Mouse (Mus musculus) heart, embryonic 10.5 days (tissue): Measurements from ENCODE around the gene Cdk20. TPM values are rescaled to one million over a fixed set of nuclear protein-coding genes. Genes with fewer than 3 reads are reported as not detected.

Experiments
- DNase-seq: peaks from one replicate; pipeline ENCODE4 v3.0.0-alpha.2; 2017; ENCODE audit warnings: low spot score
- H3K27ac ChIP-seq: fragments of 300-500 bp; sonication (generic); 2 replicates; pipeline ENCODE4 v1.5.1; 2016; ENCODE audit warnings: mild to moderate bottlenecking
- H3K27me3 ChIP-seq: fragments of 300-500 bp; sonication (generic); 2 replicates; pipeline ENCODE4 v1.6.1; 2016; ENCODE audit warnings: mild to moderate bottlenecking; ENCODE audit not compliant: poor library complexity, insufficient read depth, severe bottlenecking
- H3K36me3 ChIP-seq: fragments of 300-500 bp; sonication (generic); 2 replicates; pipeline ENCODE4 v1.6.1; 2016; ENCODE audit warnings: mild to moderate bottlenecking, moderate library complexity
- H3K4me1 ChIP-seq: fragments of 300-500 bp; sonication (generic); 2 replicates; pipeline ENCODE4 v1.6.1; 2016; ENCODE audit warnings: mild to moderate bottlenecking
- H3K4me3 ChIP-seq: fragments of 300-500 bp; sonication (generic); 2 replicates; pipeline ENCODE4 v1.5.1; 2016; ENCODE audit warnings: mild to moderate bottlenecking, moderate library complexity
- H3K9me3 ChIP-seq: fragments of 300-500 bp; sonication (generic); 2 replicates; pipeline ENCODE4 v1.6.1; 2016; ENCODE audit warnings: mild to moderate bottlenecking, moderate library complexity
- WGBS: fragments of 180-500 bp; shearing (Covaris S2); methylation state at CpG from one replicate; pipeline ENCODE4 v1.1.7; 2016; 5-methylcytosine and 5-hydroxymethylcytosine counted together
- polyA plus RNA-seq: library from polyadenylated mRNA; unstranded; fragments of >200 nt; fragmentation: Nextera tagmentation; extraction: Ambion mirVana; gene quantifications from 2 replicates; pipeline ENCODE4 v1.2.1, GENCODE M21; 2016

Gene Cdk20
- polyA plus RNA-seq, 1 experiment from 2014 or later = 6.2 TPM

DNA sequence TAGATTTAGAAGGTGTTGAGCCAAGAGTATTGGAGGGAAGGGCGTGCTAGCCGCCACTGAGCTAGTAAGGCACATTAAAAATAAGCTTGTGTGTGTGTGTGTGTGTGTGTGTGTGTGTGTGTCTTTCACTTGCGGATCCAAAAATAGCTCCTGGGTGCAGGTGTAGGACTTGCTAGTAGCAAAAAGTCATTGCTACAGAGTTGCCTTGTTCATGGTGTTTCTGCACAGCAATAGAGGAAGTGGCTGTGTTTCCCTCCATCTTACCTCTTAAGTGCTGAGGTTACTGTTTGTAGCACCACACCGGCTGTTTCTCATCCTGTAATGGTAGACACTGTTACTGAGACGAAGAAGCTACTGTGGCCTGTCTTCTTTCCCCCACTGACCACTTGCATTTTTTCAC, 24.1 kb upstream of the Cdk20 start:
- 85% methylated on average over 5 of the region's 5 CpGs for WGBS
- H3K4me3 ChIP-seq = no peak overlapping the region
- no peaks in the 10 kb centered on the region for H3K27me3 ChIP-seq
- no peaks in the 10 kb centered on the region; the same call in 1 of the 2 replicates for H3K4me1 ChIP-seq
- no peaks in the 10 kb centered on the region for H3K9me3 ChIP-seq
- no peak overlapping the region for H3K27ac ChIP-seq
- no peak for DNase-seq
- no peaks in the 10 kb centered on the region for H3K36me3 ChIP-seq

DNA sequence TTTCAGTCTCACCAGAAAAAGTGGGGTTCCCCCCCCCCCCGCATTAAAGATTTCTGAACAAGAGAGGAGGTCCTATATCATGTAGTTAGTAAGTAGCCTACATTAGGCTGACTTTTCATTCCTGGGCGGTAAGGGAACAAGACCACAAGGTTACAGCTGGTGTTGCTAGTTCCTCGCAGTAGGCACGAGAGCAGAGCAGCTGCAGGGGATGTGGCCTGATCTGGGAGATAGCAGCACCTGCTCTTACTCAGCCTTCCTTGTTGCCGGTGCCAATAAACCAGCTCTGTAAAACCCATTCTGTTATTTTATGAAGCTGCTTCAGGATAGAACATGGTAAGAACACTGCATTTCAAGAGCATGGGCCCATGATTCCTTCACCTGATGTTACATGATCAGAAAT, 21.5 kb upstream of the Cdk20 start:
- H3K27me3 ChIP-seq = no peaks in the 10 kb centered on the region
- WGBS = 60% methylated on average over 5 of the region's 5 CpGs
- H3K27ac ChIP-seq = no peak overlapping the region

DNA sequence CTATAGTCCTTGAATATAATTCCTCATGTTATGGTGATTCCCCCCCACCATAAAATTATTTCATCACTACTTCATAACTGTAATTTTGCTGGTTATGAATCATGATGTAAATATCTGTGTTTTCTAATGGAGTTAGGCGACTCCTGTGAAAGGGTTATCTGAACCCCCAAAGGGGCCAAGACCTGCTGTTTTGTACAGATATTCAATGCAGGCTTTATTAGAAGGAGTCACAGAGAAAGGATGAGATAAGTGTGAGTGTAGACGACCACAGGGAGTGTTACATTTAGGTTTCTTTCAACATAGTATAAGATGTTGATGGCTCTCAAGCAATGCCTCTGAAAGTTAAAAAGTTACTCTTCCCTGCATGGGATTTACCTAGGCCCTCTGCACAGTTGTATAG, 20.8 kb upstream of the Cdk20 start:
- no peak overlapping the region for H3K27ac ChIP-seq
- H3K9me3 ChIP-seq = no peaks in the 10 kb centered on the region
- H3K4me3 ChIP-seq = no peak overlapping the region
- H3K27me3 ChIP-seq = no peaks in the 10 kb centered on the region
- WGBS = 53% methylated on average over 2 of the region's 2 CpGs
- H3K36me3 ChIP-seq = no peaks in the 10 kb centered on the region
- no peak for DNase-seq
- no peaks in the 10 kb centered on the region for H3K4me1 ChIP-seq

More for the DNA sequence above, 21.5 kb upstream of the Cdk20 start:
- H3K9me3 ChIP-seq = no peaks in the 10 kb centered on the region
- H3K36me3 ChIP-seq = no peaks in the 10 kb centered on the region
- H3K4me1 ChIP-seq = no peaks in the 10 kb centered on the region
- no peak overlapping the region for H3K4me3 ChIP-seq
- DNase-seq = no peak

DNA sequence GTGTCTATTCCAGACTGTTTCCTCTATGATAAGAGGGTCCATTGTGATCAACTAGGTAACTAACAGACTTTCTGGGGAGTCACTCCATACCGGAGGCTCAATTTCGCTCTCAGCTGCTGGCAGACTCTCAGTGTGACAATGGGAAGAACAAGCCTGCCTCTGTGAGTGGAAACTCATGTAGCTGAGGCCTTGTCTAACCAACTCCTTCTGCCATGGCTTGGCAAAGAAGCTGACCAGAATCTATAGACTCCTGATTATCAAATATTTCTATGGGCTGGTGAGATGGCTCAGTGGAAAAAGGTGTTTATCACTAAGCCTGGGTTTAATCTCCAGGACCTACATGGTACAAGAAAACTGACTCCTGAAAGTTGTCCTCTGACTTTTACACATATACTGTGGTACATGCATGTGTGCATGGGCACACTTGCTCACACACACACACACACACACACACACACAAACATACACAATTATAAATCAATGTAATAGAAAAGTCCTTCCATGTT, 19.3 kb upstream of the Cdk20 start:
- H3K27ac ChIP-seq = no peak overlapping the region
- DNase-seq = no peak
- 53% methylated on average over 2 of the region's 2 CpGs for WGBS
- no peaks in the 10 kb centered on the region for H3K36me3 ChIP-seq
- no peaks in the 10 kb centered on the region for H3K27me3 ChIP-seq
- no peaks in the 10 kb centered on the region for H3K9me3 ChIP-seq
- no peak overlapping the region for H3K4me3 ChIP-seq
- no peaks in the 10 kb centered on the region for H3K4me1 ChIP-seq

DNA sequence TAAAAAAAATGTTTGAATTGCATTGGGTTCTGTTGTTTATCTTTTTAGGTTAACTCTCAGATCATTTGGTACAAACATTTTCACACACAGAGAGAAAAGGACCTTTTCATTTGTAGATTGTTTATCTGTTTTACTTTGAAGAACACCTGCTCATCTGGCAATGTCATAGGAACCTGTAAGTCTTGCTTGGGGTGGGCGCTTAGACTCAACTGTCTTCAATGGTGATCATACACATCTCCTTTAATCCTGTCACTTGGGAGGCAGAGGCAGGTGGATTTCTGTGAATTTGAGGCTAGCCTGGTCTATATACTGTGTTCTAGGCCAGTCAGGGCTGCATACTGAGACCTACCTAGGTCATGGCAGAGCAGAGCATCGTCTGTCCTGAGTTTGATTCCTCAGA, 16.5 kb upstream of the Cdk20 start:
- H3K27me3 ChIP-seq = no peaks in the 10 kb centered on the region
- 80% methylated on average over 2 of the region's 2 CpGs for WGBS
- no peak overlapping the region for H3K27ac ChIP-seq
- H3K36me3 ChIP-seq = no peaks in the 10 kb centered on the region
- no peak overlapping the region for H3K4me3 ChIP-seq
- H3K4me1 ChIP-seq = no peaks in the 10 kb centered on the region
- H3K9me3 ChIP-seq = no peaks in the 10 kb centered on the region
- no peak for DNase-seq

DNA sequence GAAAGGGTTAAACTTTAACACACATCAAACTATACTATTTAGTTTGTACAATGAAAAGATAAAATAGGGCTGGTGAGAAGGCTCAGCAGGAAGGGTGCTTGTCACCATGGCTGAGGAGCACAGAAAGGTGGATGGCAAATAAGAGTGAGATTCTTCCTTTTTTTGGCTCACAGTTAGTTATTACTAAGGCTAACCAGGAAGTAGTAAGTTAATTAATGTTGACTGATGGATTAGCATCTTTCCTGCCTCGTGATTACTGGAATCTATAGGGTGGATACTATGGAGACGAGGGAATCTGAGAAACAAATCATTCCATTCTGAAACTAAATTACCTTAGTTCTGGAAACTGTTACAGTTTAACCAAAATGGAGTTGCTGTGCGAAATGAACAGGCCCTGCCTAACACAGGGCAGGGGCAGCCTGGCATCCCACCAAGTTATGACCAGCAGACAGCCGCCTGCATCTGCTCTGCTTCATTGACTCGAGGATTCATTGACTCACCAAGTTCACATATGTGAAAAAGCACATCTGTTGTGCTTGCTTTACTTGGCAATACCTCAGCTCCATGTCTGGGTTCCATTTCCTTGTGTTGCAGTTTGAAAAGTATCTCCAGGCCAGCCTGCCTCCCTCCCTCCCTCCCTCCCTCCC, 15.0 kb upstream of the Cdk20 start:
- Histone ChIP-seq H3K9me3 (no peaks in the 10 kb centered on the region), H3K4me3 (no peak overlapping the region), H3K36me3 (no peaks in the 10 kb centered on the region), H3K27ac (no peak overlapping the region), H3K4me1 (peaks cover 5% of the 10 kb centered on the region; the same call in 1 of the 2 replicates), H3K27me3 (no peaks in the 10 kb centered on the region)
- DNase-seq = no peak
- WGBS = 65% methylated on average over 5 of the region's 5 CpGs

DNA sequence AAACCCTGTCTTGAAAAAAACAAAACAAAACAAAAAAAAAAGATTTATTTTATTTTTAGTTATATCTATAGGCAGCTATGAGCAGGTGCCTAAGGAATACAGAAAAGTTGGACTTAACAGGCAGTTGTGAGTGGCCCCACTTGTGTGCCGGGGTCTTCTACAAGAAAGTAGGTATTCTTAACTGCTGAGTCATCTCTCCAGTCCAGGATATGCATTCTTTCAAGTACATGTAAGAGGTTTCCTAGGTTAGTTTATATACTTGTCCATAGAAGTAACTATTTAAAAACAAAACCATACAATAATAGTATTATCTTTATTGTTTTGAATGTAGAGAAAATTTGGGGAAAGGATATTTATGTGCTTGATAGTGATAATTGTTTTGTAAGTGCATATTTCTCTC, 11.3 kb upstream of the Cdk20 start:
- Histone ChIP-seq H3K27ac (no peak overlapping the region), H3K36me3 (no peaks in the 10 kb centered on the region), H3K4me1 (peaks cover 5% of the 10 kb centered on the region; the same call in 1 of the 2 replicates), H3K9me3 (no peaks in the 10 kb centered on the region), H3K27me3 (no peaks in the 10 kb centered on the region), H3K4me3 (no peak overlapping the region)
- 42% methylated on average over 1 of the region's 1 CpGs for WGBS
- DNase-seq = no peak

DNA sequence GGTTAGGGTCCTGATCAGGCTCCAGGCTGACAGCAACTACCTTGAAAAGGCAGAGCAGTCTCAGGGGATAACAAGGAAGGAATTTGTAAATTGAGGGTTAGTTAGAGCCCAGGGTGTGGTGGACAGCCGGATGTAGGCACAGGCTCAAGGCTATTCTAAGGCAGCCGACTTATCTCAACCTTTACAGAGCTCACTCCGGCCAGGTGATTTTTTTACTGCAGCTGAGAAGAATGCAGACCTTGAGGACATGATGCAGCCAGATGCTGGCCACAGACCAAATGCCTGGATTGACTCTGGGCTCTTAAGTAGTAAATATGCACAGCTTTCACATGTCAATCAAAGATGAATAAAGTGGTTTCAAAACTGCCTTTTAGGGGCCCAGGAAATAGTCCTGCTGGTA, 10.7 kb upstream of the Cdk20 start:
- WGBS = 20% methylated on average over 3 of the region's 3 CpGs
- Histone ChIP-seq H3K27ac (no peak overlapping the region), H3K27me3 (no peaks in the 10 kb centered on the region), H3K4me1 (peaks cover 5% of the 10 kb centered on the region; the same call in 1 of the 2 replicates), H3K4me3 (no peak overlapping the region), H3K9me3 (no peaks in the 10 kb centered on the region), H3K36me3 (no peaks in the 10 kb centered on the region)
- DNase-seq = no peak

DNA sequence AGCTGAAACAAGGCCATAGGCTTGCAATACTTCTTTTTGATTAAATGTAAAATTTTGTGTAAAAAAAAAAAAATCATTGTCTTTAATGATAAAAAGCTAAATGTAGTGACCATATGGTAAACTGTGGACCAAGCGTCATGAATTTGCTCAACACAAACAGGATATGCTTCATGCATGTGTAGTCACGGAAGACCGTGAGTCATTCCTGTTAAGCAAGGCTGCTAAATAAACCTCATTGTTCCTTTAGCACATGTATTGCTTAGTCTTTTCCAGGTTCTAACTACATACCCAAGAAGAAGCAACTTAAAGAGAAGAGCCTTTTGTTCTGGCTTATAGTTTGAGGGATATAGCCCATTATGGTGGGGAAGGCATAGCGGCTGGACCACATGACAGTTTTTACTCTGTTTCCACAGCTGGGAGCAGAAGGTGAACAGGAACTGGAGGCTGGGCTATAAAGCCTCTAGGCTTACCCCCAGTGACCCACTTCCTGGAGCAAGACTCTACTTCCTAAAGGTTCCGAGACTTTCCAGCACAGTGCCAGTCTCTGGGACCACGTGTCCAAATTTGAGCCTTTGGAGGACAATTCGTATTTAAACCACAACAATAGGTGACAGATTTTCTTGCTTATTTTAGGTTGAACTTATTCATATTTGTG, 10.0 kb upstream of the Cdk20 start:
- Histone ChIP-seq H3K36me3 (no peaks in the 10 kb centered on the region), H3K9me3 (no peaks in the 10 kb centered on the region), H3K27me3 (no peaks in the 10 kb centered on the region), H3K4me1 (peaks cover 5% of the 10 kb centered on the region; the same call in 1 of the 2 replicates), H3K4me3 (no peak overlapping the region), H3K27ac (no peak overlapping the region)
- DNase-seq = no peak
- WGBS = 74% methylated on average over 7 of the region's 7 CpGs

DNA sequence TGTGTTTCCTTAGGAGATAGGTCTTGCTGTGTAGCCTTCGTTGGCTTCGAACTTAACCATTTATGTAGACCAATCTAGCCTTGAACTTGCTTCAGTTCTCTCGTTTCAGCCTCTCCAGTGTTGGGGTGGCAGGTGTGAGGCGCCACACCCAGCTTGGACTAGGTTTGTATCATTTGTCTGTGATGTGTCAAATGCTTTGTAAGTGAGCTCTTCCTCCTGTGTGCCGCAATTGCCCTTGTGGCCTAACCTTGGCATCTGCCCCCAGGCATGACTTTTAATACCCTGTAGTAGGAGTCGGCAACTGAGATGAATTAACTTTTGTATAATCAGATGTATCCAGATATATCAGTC, 9.5 kb upstream of the Cdk20 start:
- no peak for DNase-seq
- no peaks in the 10 kb centered on the region for H3K27me3 ChIP-seq
- H3K9me3 ChIP-seq = no peaks in the 10 kb centered on the region
- H3K4me3 ChIP-seq = no peak overlapping the region
- peaks cover 5% of the 10 kb centered on the region; the same call in 1 of the 2 replicates for H3K4me1 ChIP-seq
- H3K27ac ChIP-seq = no peak overlapping the region
- 80% methylated on average over 6 of the region's 6 CpGs for WGBS
- no peaks in the 10 kb centered on the region for H3K36me3 ChIP-seq

DNA sequence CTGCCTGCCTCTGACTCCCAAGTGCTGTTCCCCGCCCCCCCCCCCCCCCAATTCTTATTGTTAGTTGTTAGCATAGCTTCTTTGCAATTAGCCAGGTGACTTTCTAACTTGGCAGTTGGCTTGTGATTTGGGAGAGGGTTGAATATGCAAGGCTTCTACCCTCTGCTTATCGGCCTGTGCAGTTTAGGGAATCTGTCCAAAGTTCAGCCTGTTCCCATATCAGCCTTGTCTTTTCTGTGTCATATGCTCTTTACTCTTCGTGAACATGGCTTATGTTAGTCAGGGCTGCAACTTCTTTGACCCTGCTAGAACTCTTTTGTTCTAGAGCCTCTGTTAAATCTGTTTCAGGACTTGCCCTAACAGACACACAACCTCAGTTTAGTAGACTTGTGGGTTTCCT, 7.8 kb upstream of the Cdk20 start:
- peaks cover 5% of the 10 kb centered on the region; the same call in 1 of the 2 replicates for H3K4me1 ChIP-seq
- no peak for DNase-seq
- 76% methylated on average over 3 of the region's 3 CpGs for WGBS
- no peaks in the 10 kb centered on the region for H3K36me3 ChIP-seq
- no peaks in the 10 kb centered on the region for H3K27me3 ChIP-seq
- no peak overlapping the region for H3K4me3 ChIP-seq
- H3K27ac ChIP-seq = no peak overlapping the region
- no peaks in the 10 kb centered on the region for H3K9me3 ChIP-seq

DNA sequence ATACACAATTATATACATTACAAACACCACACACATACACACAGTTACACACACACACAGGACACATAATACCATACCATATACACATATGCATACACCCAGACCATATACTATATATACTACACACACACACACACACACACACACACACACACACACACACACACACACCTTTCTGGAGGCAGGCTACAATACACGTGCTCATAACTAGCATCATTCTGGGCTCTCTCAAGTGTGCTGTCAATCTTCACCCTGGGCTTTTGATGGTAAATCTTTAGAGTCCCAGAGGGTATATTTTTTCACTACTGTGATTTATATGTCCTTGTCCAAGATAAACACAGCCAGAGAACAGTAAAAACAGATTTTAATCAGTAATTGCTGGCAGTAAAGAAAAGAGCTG, 6.8 kb upstream of the Cdk20 start:
- no peak for DNase-seq
- 70% methylated on average over 1 of the region's 1 CpGs for WGBS
- H3K27me3 ChIP-seq = no peaks in the 10 kb centered on the region

DNA sequence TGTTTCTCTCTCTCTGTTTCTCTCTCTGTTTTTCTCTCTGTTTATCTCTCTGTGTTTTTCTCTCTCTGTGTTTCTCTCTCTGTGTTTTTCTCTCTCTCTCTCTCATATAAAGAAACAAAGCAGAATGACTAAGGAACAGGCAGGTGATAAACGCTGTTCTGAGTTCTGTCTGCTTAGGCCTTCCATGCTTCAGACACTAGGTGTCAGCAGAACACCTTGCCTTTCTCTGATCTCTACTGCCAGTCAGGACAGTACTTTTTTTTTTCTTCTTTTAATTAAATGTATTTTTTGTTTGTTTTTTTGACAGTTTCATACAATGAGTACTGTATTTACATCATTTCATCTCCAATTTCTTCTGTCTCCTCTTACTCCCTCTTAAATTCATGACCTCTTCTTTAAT, 2.8 kb upstream of the Cdk20 start:
- DNase-seq = no peak
- WGBS = 11% methylated on average over 1 of the region's 1 CpGs
- Histone ChIP-seq H3K27ac (no peak overlapping the region), H3K27me3 (no peaks in the 10 kb centered on the region), H3K4me3 (no peak overlapping the region), H3K36me3 (no peaks in the 10 kb centered on the region), H3K9me3 (no peaks in the 10 kb centered on the region), H3K4me1 (peaks cover 9% of the 10 kb centered on the region)

More for the DNA sequence above, 6.8 kb upstream of the Cdk20 start:
- H3K36me3 ChIP-seq = no peaks in the 10 kb centered on the region
- H3K4me1 ChIP-seq = peaks cover 5% of the 10 kb centered on the region; the same call in 1 of the 2 replicates
- no peak overlapping the region for H3K4me3 ChIP-seq
- no peak overlapping the region for H3K27ac ChIP-seq
- H3K9me3 ChIP-seq = no peaks in the 10 kb centered on the region
